Mouse (Mus musculus) olfactory bulb, adult 2 months (tissue): ENCODE measurements around the gene Adamts12. TPM values are rescaled to one million over a fixed set of nuclear protein-coding genes. Genes with fewer than 3 reads are reported as not detected.

Experiments used
- H3K27ac ChIP-seq: fragments of 200-500 bp; 2 replicates; pipeline ENCODE4 v1.5.1; 2012; ENCODE audit warnings: low read depth, low read length; ENCODE audit not compliant: insufficient read depth
- H3K4me1 ChIP-seq: fragments of 200-500 bp; 2 replicates; pipeline ENCODE4 v1.6.1; 2012; ENCODE audit warnings: low read length; ENCODE audit not compliant: control insufficient read depth, insufficient read depth
- H3K4me3 ChIP-seq: fragments of 200-500 bp; 2 replicates; pipeline ENCODE4 v1.5.1; 2012; ENCODE audit warnings: mild to moderate bottlenecking, low read depth, low read length, moderate library complexity; ENCODE audit not compliant: insufficient read depth
- CTCF ChIP-seq: fragments of 200-500 bp; IDR thresholded peaks from 2 replicates; pipeline ENCODE4 v1.5.1; 2012; ENCODE audit warnings: low read depth, mild to moderate bottlenecking, low read length, moderate library complexity; ENCODE audit not compliant: insufficient read depth
- POLR2A ChIP-seq: fragments of 200-500 bp; IDR thresholded peaks from 2 replicates; pipeline ENCODE4 v1.6.1; 2012; ENCODE audit warnings: mild to moderate bottlenecking, low read depth, low read length, moderate library complexity; ENCODE audit not compliant: insufficient read depth
- WGBS: fragments of 180-500 bp; shearing (Covaris S2); methylation state at CpG from one replicate; pipeline ENCODE4 v1.1.7; 2018; 5-methylcytosine and 5-hydroxymethylcytosine counted together
- polyA plus RNA-seq: library from polyadenylated mRNA; stranded (reverse); fragments of >200 nt; gene quantifications from 2 replicates; pipeline ENCODE4 v1.2.4, GENCODE M21; 2012; ENCODE audit warnings: low replicate concordance; ENCODE audit not compliant: missing spikeins, insufficient read depth, insufficient read length

Adamts12 gene
- polyA plus RNA-seq, 1 experiment = not detected

- no peak overlapping the region for H3K4me3 ChIP-seq
- 40% methylated on average over 5 of the region's 5 CpGs for WGBS
- TF ChIP-seq POLR2A (no peak), CTCF (no peak)
- no peak overlapping the region for H3K27ac ChIP-seq
- H3K4me1 ChIP-seq = peaks cover 8% of the 10 kb centered on the region
These were observed 1.7 kb downstream of the Adamts12 start for GRCm38 (mm10) chr15:11066299-11066698.

- H3K4me3 ChIP-seq = no peak overlapping the region
- TF ChIP-seq CTCF (no peak), POLR2A (no peak)
- H3K27ac ChIP-seq = no peak overlapping the region
- peaks cover 8% of the 10 kb centered on the region for H3K4me1 ChIP-seq
- 88% methylated on average over 7 of the region's 7 CpGs for WGBS
These were observed 3.3 kb downstream of the Adamts12 start for GRCm38 (mm10) chr15:11067891-11068290.

- WGBS = 70% methylated on average over 3 of the region's 3 CpGs
- TF ChIP-seq CTCF (no peak), POLR2A (no peak)
- Histone ChIP-seq H3K27ac (no peak overlapping the region), H3K4me3 (no peak overlapping the region), H3K4me1 (no peaks in the 10 kb centered on the region)
These were observed 11.3 kb downstream of the Adamts12 start for GRCm38 (mm10) chr15:11075726-11076361.

- Histone ChIP-seq H3K4me1 (no peaks in the 10 kb centered on the region; the same call in 1 of the 2 replicates), H3K4me3 (no peak overlapping the region), H3K27ac (no peak overlapping the region)
- 69% methylated on average over 8 of the region's 8 CpGs for WGBS
- TF ChIP-seq CTCF (no peak), POLR2A (no peak)
These were observed 18.5 kb downstream of the Adamts12 start for GRCm38 (mm10) chr15:11082961-11083569.

DNA sequence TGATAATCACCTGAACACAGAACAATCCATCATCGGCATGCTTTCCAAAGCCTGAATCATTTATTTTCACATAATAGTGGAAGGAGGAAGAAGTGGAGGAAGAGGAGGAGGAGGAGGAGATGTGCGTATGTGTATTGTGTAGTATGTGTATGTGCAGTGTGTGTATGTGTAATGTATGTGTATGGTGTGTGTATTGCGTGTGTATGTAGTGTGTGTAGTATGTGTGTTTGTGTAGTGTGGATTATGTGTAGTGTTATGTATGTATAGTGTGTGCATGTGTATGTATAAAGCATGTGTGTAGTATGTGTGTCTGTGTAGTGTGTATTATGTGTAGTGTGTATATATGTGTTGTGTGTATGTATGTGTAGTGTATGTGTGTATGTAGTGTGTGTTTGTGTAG is 19.1 kb downstream of the Adamts12 start:
- WGBS = 91% methylated on average over 3 of the region's 3 CpGs
- Histone ChIP-seq H3K4me1 (no peaks in the 10 kb centered on the region; the same call in 1 of the 2 replicates), H3K27ac (no peak overlapping the region), H3K4me3 (no peak overlapping the region)
- no peak for TF ChIP-seq POLR2A
- no peak for TF ChIP-seq CTCF

DNA sequence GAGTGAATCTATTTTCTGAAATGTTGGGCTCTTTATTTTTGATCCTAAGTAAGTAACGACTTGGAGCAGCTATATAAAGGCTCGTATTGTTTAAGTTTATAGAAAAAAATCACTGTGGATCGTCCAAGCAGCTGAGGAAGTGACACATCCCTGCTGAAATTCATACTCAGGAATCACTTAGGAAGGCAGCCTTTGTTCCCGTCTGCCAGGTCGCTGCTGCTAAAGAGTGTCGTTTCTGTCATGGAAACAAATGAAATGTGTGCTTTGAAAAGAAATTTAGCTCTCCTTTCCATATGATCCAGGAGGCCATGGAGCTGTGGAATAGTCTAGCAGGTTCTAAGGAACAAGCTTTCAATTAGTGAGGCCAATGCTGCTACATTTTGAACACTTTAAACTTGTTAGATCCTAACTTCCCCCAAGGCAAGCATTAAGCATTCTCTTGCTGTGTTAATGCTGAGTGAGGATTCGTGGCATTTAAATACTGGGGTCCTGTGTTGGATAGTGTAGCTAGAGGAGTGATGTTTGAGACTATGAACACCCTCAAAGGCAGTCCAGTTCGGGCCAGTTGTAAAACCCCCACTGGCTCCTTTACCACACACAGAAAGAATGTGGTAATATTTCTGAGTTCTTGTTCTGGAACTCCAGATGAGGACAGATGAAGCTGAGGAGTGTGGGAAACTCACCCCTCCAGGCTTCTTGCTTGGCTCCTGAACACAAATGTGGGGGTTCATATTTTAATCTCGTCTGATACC is 19.8 kb downstream of the Adamts12 start:
- Histone ChIP-seq H3K4me3 (no peak overlapping the region), H3K27ac (no peak overlapping the region), H3K4me1 (no peaks in the 10 kb centered on the region; the same call in 1 of the 2 replicates)
- TF ChIP-seq CTCF (no peak), POLR2A (no peak)
- WGBS = 43% methylated on average over 9 of the region's 9 CpGs

GRCm38 (mm10) chr15:11084993-11085365 is 20.4 kb downstream of the Adamts12 start:
- no peak overlapping the region for H3K4me3 ChIP-seq
- TF ChIP-seq CTCF = no peak
- no peak for TF ChIP-seq POLR2A
- WGBS = 85% methylated on average over 1 of the region's 1 CpGs
- no peaks in the 10 kb centered on the region; the same call in 1 of the 2 replicates for H3K4me1 ChIP-seq
- H3K27ac ChIP-seq = no peak overlapping the region

GRCm38 (mm10) chr15:11089494-11089893 is 24.9 kb downstream of the Adamts12 start:
- 91% methylated on average over 3 of the region's 3 CpGs for WGBS
- TF ChIP-seq POLR2A (no peak), CTCF (no peak)
- H3K27ac ChIP-seq = no peak overlapping the region

GRCm38 (mm10) chr15:11095566-11095965 is 31.0 kb downstream of the Adamts12 start:
- TF ChIP-seq CTCF (no peak), POLR2A (no peak)
- Histone ChIP-seq H3K4me3 (no peak overlapping the region), H3K27ac (no peak overlapping the region; the same call in 1 of the 2 replicates), H3K4me1 (no peaks in the 10 kb centered on the region)
- 46% methylated on average over 3 of the region's 3 CpGs for WGBS

More at GRCm38 (mm10) chr15:11089494-11089893, 24.9 kb downstream of the Adamts12 start:
- Histone ChIP-seq H3K4me3 (no peak overlapping the region), H3K4me1 (no peaks in the 10 kb centered on the region)
